In genomic region chr19:40512500-40513421, GRCm38 (mm10) we compare ENCODE assay signal across 8 mouse cellular contexts. TPM values are rescaled to one million over a fixed set of nuclear protein-coding genes. Genes with fewer than 3 reads are reported as not detected.
DNase-seq lines count a peak whose midpoint lies in the region; ATAC-seq and TF ChIP-seq lines count a peak whose summit lies in the region.

No protein-coding gene starts in this region.

- H3K4me3 ChIP-seq in heart, embryonic 16.5 days (ENCODE audit: low read length): peak overlapping the region; percentile 94
- peak overlapping the region; percentile 85 for H3K4me3 ChIP-seq in midbrain, embryonic 10.5 days

- ATAC-seq in Patski: peak; percentile 45
- ATAC-seq in heart, embryonic 16.5 days (replicated peaks; ENCODE audit: extremely low read depth, insufficient read depth, low FRiP score): peak; percentile 20

- CTCF ChIA-PET in Patski (lab: Charles Lee): interaction anchor here (1.0 to 2.4 kb wide), 3 partner anchors 20 to 121 kb away, joined by 3 to 8 read pairs (median 3); no protein-coding TSS in a partner anchor

- DNase-seq in adrenal gland, adult 2 months: peak; percentile 43
- DNase-seq in adrenal gland, postnatal 4 days (ENCODE audit: low spot score in 2 of 2): no peak
- no peak for DNase-seq in Patski (ENCODE audit: low read depth, low spot score)
- peak; percentile 64 for DNase-seq in embryo, embryonic 11 days
- DNase-seq in left cerebral cortex, postnatal 36 days (ENCODE audit: low spot score in 2 of 2): peak; percentile 55 to 56
- DNase-seq in midbrain, embryonic 10.5 days (ENCODE audit: low spot score): peak; percentile 60
- peak; percentile 67 to 74 for DNase-seq in spleen, postnatal 10 days (ENCODE audit: low spot score in 2 of 2)

- peak overlapping the region; percentile 95 for H3K9ac ChIP-seq in heart, embryonic 16.5 days (ENCODE audit: low read length)

- no peak for TF ChIP-seq CTCF in Patski (IDR thresholded peaks at IDR 0.05)

- peaks cover 3% of the 10 kb centered on the region; the same call in 1 of the 2 replicates for H3K9me3 ChIP-seq in heart, embryonic 16.5 days (replicated peaks; ENCODE audit: control insufficient read depth, low read length)
- no peaks in the 10 kb centered on the region for H3K9me3 ChIP-seq in midbrain, embryonic 10.5 days (replicated peaks)

- POLR2A ChIA-PET in Patski (lab: Charles Lee): interaction anchor here (0.6 to 1.3 kb wide), 3 partner anchors 20 to 1649 kb away, joined by 3 to 5 read pairs (median 3); no protein-coding TSS in a partner anchor

- intact Hi-C loops in left cerebral cortex, postnatal 36 days (cut with DNase I): loop anchor here (2.0 to 10.0 kb wide), 5 partner anchors 32 to 118 kb away; no protein-coding TSS in a partner anchor

- H3K27me3 ChIP-seq in Patski: no peaks in the 10 kb centered on the region
- no peaks in the 10 kb centered on the region for H3K27me3 ChIP-seq in heart, embryonic 16.5 days (ENCODE audit: control insufficient read depth, insufficient read depth, low read length)
- H3K27me3 ChIP-seq in midbrain, embryonic 10.5 days (ENCODE audit: low read depth, poor library complexity, severe bottlenecking): no peaks in the 10 kb centered on the region

- in situ Hi-C loops in Patski (cut with MboI; ENCODE audit: low pct_unique_long_range_greater_than_20kb): no loop called here

- peak overlapping the region; percentile 97 for H3K27ac ChIP-seq in heart, embryonic 16.5 days (ENCODE audit: low read length)
- peak overlapping the region; percentile 89 for H3K27ac ChIP-seq in midbrain, embryonic 10.5 days (replicated peaks)

- 1% methylated on average over 34 of the region's 34 CpGs for WGBS in heart, embryonic 16.5 days
- 2% methylated on average over 34 of the region's 34 CpGs for WGBS in midbrain, embryonic 10.5 days

- H3K4me1 ChIP-seq in heart, embryonic 16.5 days (ENCODE audit: control insufficient read depth, insufficient read depth, low read length): peaks cover 27% of the 10 kb centered on the region
- H3K4me1 ChIP-seq in midbrain, embryonic 10.5 days: peaks cover 21% of the 10 kb centered on the region

- peaks cover 2% of the 10 kb centered on the region; the same call in 1 of the 2 replicates for H3K36me3 ChIP-seq in heart, embryonic 16.5 days (ENCODE audit: control insufficient read depth, insufficient read depth)
- no peaks in the 10 kb centered on the region for H3K36me3 ChIP-seq in midbrain, embryonic 10.5 days

- H3K4me2 ChIP-seq in heart, embryonic 16.5 days (ENCODE audit: low read depth, low read length): peak overlapping the region; percentile 78

RNA-seq across cellular contexts. Expression of gene Sorbs1, which starts 0.8 kb away (rescaled TPM):
- 100 to 1,000 TPM; 116 to 123 TPM for total RNA-seq in adrenal gland, adult 2 months (2021)
- 13.4 and 17.7 TPM in 2 replicates for polyA plus RNA-seq in adrenal gland, adult 2 months (2012; rRNA removed)
- total RNA-seq in adrenal gland, postnatal 4 days (2021): 10 to 100 TPM; 59.6 to 69.4 TPM
- 68.9 TPM for polyA plus RNA-seq in Patski (2021)
- polyA plus RNA-seq in heart, embryonic 16.5 days (2015; fragmentation: Nextera tagmentation; extraction: Ambion mirVana): 141 and 152 TPM in 2 replicates
- total RNA-seq in left cerebral cortex, postnatal 36 days (2021): 100 to 1,000 TPM; 111 to 167 TPM
- polyA plus RNA-seq in midbrain, embryonic 10.5 days (2016; fragmentation: Nextera tagmentation; extraction: Ambion mirVana): 47.9 and 62.2 TPM in 2 replicates

Comparison
In these comparisons a context has a peak if more than half of its experiments do, and no peak if none do; other contexts are left out.
1. DNase-seq: peak in adrenal gland, adult 2 months (single experiment), embryo, embryonic 11 days (single experiment), left cerebral cortex, postnatal 36 days (2 of 2), midbrain, embryonic 10.5 days (single experiment) and spleen, postnatal 10 days (2 of 2); none in adrenal gland, postnatal 4 days (0 of 2) and Patski (single experiment).